Mouse (Mus musculus): ENCODE results near the gene Zdhhc3.
A peak's percentile ranks its signal among the peaks of the same experiment; 100 is the strongest.

The Zdhhc3 gene

DNA sequence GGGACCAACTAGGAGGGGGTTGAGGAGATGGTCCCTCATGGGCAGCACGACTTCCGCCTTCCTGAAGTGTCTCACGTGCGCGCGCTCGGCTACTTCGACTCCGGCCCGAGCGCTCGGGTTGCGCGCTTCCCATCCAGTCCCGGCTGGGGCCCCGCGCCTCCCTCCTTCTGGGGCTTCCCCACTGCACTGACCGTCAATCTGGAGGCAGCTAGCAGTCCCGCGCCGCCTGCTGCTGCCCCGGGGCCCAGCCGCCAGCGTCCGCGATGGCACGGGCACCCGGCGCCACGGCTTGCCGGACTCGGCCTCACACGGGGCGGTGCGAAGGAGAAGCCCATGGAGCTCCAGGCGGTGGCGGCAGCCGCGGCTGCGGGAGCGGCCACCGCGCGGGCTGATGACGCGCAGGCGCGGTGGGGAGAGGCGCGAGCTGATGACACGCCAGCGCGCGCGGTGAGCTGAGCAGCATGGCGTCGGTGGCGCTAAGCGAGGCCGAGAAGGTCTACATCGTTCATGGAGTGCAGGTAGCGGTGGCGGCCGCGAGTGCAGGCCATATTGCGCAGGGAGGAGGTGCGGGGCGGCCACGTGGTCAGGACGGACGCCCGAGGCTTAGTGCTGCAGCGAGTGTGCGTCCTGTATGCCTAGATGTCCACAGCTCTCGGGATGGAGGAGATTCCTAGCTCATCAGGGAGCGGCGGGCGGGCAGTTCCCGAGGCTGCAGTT is at the start of gene Zdhhc3, which contains the start of gene Exosc7:
Gene Zdhhc3, minus strand, starts transcription at position 401 of the 717 bp plus-strand sequence.
Gene Exosc7, plus strand, starts transcription at position 411 of the 717 bp plus-strand sequence.
- peak; percentile 82 to 85 for DNase-seq

GRCm38 (mm10) chr9:123161792-123162191 is 48.8 kb upstream of the Zdhhc3 start:
- no peak for DNase-seq

DNA sequence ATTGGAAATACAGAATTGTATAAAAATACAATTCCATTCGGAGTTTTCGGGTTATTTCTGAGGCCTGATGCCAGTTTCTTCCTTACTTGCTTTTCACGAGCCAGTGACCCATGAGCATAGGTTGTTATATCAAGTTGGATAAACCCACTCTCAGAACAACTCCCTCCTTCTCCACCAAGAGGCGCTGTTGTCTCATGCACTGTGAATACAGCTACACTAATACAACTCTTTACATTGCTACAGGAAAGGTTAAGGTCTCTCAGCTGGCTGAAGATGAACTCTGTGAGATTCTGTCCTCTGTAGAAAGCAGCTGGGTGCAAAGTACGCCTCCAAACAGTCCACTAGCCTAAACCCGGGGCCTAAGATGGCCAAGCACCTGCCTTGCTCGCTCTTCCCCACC is 46.3 kb upstream of the Zdhhc3 start:
- peak; percentile 33 to 43 for DNase-seq

DNA sequence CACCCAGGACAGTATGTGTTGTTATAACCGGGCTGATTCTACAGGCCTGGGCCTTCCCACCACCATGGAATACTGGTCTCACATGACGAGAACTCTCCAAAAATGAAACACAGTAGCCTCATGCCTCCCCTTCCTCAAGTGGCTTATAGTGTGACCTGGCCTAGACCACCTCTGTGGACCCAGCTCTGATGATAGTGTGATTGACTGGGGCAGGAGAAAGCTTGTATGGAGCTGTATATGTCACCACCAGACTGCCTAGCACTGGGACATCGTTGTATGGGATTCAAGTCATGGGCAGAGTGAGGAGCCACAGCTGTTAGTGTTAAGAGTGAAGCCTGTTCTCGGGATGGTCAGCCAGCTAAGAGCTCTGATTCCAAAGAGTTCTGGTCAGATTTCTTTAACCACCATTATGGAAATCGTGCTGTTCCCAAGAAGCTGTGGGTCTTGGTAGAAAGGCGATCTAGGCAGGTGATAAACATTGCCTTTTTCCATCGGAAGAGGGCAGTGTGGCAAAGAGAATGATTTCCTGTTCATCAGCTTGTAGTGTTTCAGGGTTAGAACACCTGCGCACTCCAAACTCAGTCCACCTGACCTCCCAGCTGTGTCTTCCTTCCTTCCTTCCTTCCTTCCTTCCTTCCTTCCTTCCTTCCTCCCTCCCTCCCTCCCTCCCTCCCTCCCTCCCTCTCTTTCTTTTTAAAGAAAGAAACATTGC is 45.3 kb upstream of the Zdhhc3 start:
- peak in 1 of 2 experiments; percentile 38 for DNase-seq

GRCm38 (mm10) chr9:123157699-123158098 is 44.7 kb upstream of the Zdhhc3 start:
- DNase-seq = no peak

DNA sequence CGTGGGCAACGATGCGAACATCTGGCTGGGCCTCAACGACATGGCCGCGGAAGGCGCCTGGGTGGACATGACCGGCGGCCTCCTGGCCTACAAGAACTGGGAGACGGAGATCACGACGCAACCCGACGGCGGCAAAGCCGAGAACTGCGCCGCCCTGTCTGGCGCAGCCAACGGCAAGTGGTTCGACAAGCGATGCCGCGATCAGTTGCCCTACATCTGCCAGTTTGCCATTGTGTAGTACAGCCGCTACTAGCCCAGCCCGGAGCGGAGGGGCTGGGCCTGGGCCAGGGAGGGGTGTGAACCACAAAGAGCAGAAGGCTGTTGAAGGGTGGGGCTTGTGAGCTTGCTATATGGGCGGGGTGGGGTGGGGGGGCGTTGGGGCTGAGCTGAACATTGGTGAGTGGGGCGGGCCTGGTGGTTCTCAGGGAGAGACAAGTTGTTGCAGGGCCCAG is 43.9 kb upstream of the Zdhhc3 start:
- DNase-seq = peak; percentile 65 to 79

- DNase-seq = no peak
These were observed 40.1 kb upstream of the Zdhhc3 start for GRCm38 (mm10) chr9:123153121-123153520.

GRCm38 (mm10) chr9:123152026-123152425 is 39.0 kb upstream of the Zdhhc3 start:
- peak in 1 of 2 experiments; percentile 11 for DNase-seq

GRCm38 (mm10) chr9:123151561-123151960 is 38.6 kb upstream of the Zdhhc3 start:
- peak in 1 of 2 experiments; percentile 9 for DNase-seq

- no peak for DNase-seq
These were observed 37.4 kb upstream of the Zdhhc3 start, which contains the start of gene Clec3b for GRCm38 (mm10) chr9:123150241-123151020. Gene Clec3b, plus strand, starts transcription at chr9:123150946.

GRCm38 (mm10) chr9:123148430-123148829 is 35.4 kb upstream of the Zdhhc3 start:
- no peak for DNase-seq

DNA sequence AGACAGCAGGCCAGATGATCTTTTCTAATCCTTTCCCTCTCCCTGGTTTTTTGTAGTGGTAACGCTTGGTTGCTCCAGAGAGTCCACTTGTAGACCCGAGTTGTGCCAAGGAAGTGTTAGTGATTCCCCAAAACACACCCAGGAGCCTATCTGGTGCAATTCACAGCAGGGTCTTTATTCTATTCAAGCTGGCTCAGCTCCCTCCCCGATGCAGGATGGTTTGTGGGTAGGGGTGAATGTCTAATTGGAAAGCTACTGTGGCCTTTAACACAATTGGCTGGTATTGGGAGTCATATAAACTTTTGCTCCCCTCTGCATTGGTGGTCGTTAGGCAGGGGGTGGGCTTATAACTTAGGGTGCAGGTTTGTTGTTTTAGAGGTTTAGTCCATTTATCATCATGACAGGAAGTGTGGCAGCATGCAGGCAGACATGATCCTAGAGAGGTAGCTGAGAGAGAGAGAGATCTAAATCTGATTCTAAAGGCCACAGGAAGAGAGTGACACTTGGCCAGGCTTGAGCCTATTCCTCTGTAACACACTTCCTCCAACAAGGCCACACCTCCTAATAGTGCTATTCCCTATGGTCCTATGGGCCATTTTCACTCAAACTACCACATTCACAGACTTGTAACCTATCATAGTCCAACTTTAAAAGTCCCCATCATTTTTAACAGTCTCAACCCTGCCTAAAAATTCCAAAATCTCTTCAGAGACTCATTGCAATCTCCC is 27.0 kb upstream of the Zdhhc3 start:
- no peak for DNase-seq

DNA sequence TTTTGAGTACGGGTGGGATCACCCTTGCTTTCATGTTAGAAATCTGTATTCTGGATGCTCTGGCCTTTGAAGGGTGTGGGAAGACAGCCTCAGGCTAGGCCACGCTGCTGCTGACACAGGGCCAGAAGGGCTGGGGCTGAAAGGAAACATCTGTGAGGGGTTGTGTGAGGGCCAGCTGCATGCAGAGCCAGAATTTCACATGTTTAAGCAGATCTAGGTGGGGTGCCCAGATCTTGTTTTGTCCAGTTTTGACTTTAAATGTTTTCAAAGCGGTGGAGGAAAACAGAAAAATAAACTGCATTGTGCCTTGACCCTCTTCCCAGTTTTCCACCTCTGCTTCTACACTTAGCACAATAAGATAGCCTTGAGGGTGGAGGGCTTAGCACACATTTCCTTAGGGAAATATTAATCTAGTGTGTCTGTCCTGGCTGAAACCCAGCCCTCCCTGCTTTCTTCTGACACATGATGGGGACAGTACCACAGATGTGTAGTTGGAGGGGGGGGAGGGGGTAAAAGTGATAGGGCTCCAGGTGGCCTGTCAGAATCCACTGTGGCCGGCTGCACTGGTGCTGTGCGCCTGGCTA is 26.0 kb upstream of the Zdhhc3 start:
- no peak for DNase-seq

DNA sequence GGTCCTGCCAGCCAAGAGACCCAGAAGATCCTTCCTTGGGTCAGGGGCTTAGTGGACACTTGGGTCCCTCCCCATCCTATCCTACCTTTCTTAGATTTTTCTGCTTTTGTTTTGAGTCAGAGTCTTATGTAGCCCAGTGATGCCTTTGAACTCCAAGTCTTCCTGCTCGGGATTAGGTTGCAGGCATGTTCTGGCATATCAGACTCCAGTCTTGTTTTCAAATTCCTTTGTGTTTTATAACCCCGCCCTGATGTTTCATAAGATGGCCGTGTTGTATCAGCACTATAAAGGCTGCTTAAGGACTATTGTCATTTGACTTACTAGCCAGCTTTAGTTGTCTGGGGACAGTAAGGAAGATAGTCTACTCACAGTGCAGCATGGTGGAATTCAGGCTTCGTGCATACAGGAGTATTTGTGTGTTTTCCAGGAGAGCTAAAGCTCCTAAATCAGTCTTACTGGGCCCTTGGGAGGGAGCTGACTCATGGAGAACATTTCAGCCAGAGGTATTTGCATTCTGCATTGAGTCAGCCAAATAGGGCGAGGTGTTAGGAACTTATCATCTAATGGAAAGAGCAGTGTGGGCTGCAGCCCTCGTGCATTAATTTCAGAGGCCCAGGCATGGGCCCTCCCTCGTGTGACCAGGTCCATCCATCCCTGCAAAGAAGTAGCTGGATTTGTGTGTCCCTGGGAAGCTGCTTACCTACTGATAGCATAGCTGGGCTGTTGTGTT is 24.1 kb upstream of the Zdhhc3 start:
- DNase-seq = no peak

GRCm38 (mm10) chr9:123132994-123133393 is 20.0 kb upstream of the Zdhhc3 start:
- DNase-seq = no peak

GRCm38 (mm10) chr9:123127663-123128062 is 14.7 kb upstream of the Zdhhc3 start:
- DNase-seq = no peak

- no peak for DNase-seq
These were observed 11.5 kb upstream of the Zdhhc3 start for GRCm38 (mm10) chr9:123124413-123124981.

DNA sequence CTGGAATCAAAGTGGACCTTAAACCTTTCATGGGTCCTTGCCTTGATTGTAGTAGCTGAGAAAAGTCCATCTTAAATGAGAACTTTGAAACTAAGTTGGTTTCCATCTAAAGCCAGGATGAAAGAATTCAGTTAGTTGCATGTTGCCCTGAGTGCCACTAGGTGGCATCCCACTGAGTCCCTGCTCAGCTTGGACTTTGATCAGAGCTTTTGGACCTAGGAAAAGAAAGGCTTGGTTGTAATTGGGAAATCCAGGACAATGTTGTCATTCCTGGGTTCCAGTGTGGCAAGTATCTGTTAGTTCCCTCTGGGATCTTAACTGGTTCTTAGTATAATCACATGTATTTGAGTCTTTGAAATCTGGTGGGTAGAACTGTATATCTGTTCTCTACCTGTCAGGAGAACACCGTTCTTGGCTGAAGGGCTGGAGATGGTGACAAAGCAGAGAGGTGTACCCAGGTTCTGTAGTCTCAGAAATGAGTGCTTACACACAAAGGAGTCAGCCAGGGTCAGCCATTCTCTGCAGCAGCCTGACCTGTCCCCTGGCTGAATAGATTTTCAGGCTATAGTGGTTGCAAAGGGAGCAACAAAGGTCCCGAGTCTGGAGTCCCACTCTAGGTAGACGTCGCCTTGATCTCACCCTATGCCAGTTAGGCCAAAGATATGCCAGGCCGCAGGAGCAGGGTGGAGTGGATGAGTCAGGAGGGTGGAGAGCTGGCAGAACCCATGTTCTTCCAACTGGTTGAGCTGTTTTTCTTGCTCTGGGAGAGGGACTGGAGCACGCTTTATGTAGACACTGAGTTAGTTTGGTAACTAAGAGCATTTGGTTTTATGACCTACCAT is 10.8 kb upstream of the Zdhhc3 start:
- no peak for DNase-seq

DNA sequence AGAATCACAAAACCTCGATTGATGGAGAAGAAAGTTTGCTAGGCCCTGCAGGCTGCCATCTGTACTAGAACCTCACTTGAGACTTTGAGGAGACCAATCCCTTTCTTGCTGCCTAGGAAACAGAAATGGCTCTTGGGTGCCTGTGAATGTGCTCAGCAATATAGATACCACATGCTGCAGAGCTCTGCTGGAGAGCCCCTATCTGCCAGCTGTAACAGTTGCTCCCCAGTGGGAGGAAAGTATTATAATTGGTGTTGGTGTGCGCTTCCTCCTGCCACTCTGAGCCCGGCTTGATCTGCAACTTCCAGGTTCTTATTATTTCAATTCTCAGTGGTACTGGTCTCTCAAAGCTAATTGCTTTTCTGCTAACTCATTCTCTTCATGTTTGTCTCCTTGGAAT is 10.0 kb upstream of the Zdhhc3 start:
- DNase-seq = no peak

DNA sequence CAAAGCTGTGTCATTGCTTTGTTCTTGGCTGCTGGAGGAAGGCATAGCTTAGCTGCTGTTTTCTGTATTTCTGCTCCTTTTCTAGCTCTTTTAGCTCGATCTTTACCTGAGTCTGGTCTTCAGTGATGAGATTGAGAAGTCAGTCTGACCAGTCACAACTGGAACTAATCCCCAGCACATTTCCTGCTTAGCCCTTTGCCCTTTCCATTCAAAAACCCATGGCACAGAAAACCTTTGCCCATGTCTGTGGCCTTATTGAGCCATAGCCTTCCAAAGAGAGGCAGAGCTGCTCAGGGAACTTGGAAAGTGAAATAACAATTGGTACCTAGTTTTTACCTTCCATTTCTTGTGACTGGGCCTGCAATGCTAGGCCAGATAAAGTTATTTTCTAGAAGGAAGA is 2.6 kb upstream of the Zdhhc3 start:
- DNase-seq = no peak

Data from thymus, postnatal 36 days (tissue).